Mouse (Mus musculus): Measurements from ENCODE around the gene Csf3r. TPM values are rescaled to one million over a fixed set of nuclear protein-coding genes. Genes with fewer than 3 reads are reported as not detected.
A peak's percentile ranks its signal among the peaks of the same experiment; 100 is the strongest.
"Not testable (repeated sequence)": the region's sequence is repeated elsewhere in the genome, so short reads cannot be mapped to it uniquely, and the experiment has no call there.

Gene Csf3r
- total RNA-seq (2021) = 1 to 10 TPM; 3.8 to 6.2 TPM
- long read RNA-seq, partial matches to known transcripts = 0 of 4 reads
- long read RNA-seq, other reads (novel, unspliced or antisense) = 3 of 4 reads

DNA sequence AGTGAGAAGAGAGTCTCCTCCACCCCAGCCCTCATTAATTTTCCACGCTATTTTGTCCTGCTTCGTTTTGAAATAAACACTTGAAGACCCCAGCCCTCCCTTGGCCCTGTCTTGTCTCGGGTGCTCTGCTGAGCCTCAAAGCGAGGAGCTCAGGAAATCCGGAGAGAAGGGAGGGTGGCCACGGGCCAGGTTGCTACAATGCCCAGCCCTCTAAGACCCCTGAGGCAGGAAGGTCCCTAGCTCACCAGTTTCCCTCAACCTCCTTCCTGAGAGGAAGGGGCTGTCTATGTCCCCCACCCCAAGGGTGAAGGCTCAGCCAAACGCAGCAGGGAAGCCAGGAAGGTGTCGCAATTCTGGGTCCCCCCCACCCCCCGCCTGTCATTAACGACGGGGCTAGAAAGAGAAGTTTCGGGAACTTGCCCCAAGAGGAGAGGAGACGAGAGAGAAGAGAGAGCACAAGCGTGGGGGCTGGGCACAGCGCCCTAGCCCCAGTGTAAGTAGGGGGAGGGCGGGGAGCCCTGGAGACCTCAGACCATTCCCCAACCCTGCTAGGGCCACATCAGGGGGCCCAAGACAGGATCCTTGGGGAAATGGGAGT lies at the start of gene Csf3r:
Gene Csf3r, plus strand, starts transcription at position 248 of the 598 bp plus-strand sequence.
- no peak for DNase-seq (ENCODE audit: low spot score in 2 of 2)

GRCm38 (mm10) chr4:125977768-125978167 lies 46.6 kb upstream of the Csf3r start:
- DNase-seq (ENCODE audit: low spot score in 2 of 2) = no peak

DNA sequence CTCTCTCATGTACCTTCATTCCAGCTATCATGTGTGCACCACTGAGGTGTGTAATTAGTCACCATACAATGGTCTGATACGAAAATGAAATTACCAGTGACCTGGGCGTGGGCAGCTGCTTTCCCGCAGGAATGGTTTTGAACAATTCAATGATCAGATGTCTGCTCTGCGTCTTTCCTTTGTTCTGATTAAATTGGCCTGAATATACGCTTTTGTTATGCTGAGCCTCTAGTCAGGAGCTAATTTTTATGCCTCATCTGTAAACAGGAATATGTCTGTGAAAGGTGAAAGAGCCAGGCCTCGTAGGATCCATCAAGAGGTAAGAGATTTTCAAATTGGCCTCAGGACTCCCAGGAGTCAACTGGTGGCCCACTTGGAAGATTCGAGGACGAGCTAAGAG lies 41.1 kb upstream of the Csf3r start:
- DNase-seq (ENCODE audit: low spot score in 2 of 2) = no peak

DNA sequence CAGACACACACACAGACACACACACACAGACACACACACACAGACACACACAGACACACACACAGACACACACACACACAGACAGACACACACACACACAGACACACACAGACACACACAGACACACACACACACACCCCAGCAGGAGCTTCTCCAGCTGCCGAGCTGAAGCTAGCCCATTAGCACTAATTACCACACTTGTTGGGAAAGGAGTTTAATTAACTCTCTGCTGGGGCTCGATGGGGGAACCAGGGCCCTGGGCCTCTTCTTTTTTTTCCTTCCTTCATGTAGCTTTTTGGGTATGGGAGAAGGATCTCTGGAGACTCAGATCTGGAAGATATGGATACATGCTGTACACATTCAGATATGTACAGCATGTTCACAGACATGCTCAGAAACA lies 38.6 kb upstream of the Csf3r start:
- DNase-seq (ENCODE audit: low spot score in 2 of 2) = not testable (repeated sequence)

DNA sequence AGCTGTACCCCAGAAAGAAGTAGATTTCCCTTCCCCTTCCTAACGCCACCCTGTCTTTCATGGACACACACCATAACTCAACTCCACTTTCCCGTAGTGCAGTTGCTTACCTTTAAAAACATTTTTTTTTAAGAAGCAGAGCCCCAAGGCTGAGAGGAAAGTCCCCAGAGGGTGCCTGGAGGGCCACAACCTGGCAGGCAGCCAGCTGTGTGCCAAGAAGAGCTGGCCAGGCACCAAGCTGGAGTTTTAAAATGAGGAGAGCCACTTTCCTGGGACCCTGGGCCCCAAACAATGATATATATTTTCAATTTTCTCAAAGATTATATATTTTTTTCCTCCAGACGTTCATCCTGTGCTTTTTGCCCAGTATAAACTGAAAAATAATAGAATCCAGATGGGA lies 37.3 kb upstream of the Csf3r start:
- DNase-seq (ENCODE audit: low spot score in 2 of 2) = no peak

DNA sequence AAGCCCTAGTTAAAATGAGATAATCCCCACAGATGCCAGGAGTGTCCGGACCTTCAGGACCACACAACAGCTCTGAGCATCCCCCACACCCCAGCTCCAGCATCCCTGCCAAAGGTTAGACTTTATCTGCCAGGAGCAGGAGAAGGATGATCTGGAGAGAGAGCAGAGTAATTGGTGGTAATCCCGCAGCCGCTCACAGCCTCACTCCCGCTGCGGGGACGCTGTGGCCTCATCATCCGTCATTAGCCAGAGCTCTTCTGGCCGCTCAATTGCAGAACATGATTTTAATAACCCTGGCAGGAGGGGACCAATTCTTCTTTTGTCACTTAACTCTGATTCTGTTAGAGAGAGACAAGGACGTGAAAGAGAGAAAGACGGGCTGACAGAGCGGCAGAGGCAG lies 35.3 kb upstream of the Csf3r start:
- no peak for DNase-seq (ENCODE audit: low spot score in 2 of 2)

DNA sequence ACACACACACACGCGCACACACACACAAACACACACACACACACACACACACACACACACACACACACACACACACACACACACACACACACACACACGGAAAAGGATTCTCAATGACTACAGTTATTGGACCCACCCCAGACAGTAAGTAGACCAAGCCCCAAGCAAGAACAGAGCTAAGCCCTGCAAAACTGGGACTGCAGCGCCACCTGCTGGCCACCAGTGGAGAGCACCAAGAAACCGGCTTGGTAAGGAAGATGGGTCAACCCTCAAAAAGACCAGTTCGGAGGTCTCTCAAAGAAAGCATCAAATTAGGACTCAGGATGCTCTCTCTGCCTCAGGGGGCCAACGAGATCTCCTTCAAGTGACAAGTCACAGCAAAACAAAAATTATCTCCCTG lies 34.2 kb upstream of the Csf3r start:
- DNase-seq (ENCODE audit: low spot score in 2 of 2) = peak; percentile 30 to 75

DNA sequence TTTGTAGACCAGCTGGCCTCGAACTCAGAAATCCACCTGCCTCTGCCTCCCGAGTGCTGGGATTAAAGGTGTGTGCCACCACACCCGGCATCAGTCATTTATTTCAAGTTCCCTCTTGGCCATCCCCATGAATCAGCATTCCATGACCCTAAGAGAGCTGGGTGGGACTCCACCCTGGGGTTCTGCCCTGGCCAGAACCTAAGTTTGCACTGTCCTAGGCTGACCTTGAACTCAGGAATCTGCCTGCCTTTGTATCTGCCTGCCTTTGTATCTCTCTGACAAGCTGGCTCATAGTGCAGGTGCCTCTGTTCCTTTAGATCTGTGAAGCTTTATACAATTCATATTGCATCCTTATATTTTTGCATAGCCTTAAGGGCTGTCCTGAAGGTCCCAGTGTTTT lies 32.1 kb upstream of the Csf3r start:
- no peak for DNase-seq (ENCODE audit: low spot score in 2 of 2)

- DNase-seq (ENCODE audit: low spot score in 2 of 2) = no peak
These were observed 31.4 kb upstream of the Csf3r start for GRCm38 (mm10) chr4:125992906-125993305.

DNA sequence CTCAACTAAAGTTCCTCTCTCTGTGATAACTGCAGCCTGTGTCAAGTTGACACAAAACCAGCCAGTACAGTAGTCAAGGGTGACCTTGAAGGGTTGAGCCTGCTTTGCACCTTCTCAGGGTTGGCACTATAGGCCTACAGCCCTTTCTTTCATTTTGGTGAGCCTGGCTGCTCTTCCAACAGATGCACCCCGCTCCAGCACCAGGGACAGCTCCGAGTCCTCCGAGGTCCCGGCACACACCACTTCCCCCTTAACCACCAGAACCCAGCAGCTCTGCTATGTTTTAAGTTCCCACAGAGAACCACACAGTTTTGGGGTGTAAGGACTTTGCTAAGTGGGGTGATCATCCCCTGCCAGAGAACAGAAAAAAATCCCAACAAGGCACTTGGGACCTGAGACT lies 27.8 kb upstream of the Csf3r start:
- no peak for DNase-seq (ENCODE audit: low spot score in 2 of 2)

GRCm38 (mm10) chr4:125997826-125998225 lies 26.5 kb upstream of the Csf3r start:
- DNase-seq (ENCODE audit: low spot score in 2 of 2) = no peak

DNA sequence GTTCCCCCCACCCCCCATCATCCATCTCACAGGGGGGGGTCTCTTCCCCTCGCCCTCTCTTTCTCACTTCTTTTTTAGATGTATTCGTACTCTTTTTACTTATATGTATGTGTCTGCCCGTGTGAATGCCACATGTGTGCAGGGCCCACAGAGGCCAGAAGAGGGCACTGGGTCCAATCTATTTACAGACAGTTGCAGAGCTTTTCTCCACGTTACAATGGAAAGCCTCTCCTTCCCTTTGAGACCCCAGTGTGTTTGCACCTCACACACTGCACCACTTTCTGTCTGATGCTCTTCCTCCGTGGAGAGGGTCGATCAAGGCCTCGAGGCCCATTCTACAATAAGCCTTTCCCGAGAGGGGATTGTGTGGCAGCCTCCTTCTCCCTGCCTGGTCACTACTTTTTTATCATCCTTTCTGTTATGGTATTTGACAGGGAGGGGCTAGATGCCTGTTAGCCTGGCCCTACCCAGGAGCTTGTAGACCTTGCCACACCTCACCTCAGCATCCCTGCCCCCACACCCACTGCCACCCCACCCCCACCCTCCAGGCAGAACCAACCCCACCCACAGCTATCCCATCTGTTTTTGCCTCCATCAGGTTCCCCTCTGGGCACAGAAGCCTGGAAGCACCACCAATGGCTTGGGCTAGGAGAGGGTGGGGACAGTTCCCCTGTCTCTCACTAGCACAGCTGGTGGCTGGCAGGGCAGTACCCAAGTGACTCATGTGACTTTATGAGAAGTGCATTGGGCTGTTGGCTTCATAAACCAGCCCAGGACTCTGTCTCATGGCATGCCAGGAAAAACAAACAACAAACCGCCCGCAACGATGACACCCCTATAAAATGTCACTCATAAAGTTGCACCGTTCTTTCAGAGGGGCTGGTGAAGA lies 22.8 kb upstream of the Csf3r start:
- DNase-seq (ENCODE audit: low spot score in 2 of 2) = no peak

GRCm38 (mm10) chr4:126017676-126018332 lies 6.5 kb upstream of the Csf3r start:
- no peak for DNase-seq (ENCODE audit: low spot score in 2 of 2)

GRCm38 (mm10) chr4:126018966-126019538 lies 5.3 kb upstream of the Csf3r start:
- DNase-seq (ENCODE audit: low spot score in 2 of 2) = no peak

DNA sequence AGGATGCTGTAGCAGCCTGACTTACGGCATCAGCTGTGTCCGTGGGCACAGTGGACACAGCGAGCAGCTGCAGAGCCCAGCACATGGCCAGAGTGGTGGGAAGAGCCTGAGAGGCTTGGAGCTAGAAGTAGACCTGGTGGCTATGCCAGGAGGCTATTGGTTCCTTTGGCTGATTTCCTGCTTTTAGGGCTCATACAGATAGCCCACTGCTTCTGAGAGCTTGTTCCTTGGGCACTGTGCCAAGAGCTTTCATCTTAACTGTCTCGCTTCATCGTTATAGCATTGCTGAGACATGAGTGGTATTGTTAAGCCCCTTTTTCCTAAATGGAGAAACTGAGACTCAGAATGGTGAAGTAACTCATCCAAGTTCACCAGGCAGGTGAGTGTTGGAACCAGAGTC lies 1.5 kb downstream of the Csf3r start:
- no peak for DNase-seq (ENCODE audit: low spot score in 2 of 2)

DNA sequence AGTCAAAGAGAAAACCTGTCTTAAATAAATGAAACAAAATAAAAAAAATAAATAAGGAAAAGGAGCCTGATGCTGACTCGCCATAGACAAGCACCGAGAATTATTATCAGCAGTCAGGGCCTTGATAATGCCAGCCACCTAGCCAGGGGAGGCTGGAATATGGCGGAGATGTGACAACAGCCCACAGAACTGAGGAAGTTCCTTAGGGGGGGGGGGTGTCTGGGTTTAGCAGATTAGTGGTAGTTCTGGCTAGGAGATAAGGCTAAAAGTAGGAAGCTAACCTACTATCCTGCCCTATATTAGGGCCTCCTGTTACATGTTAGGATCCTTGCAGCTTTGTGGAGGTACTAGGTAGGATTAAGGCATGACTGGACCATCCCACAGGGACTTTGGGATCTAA lies 3.6 kb downstream of the Csf3r start:
- DNase-seq (ENCODE audit: low spot score in 2 of 2) = no peak

DNA sequence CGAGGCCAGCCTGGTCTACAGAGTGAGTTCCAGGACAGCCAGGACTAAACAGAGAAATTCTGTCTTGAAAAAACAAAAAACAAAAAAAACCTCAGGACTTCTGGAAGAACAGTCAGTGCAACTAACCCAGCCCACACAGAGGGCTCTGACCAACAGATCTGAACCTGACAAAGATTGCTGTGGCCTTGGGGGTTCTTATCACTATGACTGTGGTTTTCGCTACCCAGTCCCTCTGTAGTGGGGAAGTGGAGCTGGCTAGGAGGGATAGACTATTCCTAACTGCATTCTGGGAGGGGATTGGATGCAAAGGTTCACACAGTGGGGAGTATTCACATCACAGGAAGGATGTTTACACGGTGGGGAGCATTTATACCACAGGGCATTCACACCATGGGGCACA lies 4.7 kb downstream of the Csf3r start:
- no peak for DNase-seq (ENCODE audit: low spot score in 2 of 2)

GRCm38 (mm10) chr4:126030705-126031104 lies 6.4 kb downstream of the Csf3r start:
- no peak for DNase-seq (ENCODE audit: low spot score in 2 of 2)

GRCm38 (mm10) chr4:126035413-126035812 lies 11.1 kb downstream of the Csf3r start:
- no peak for DNase-seq (ENCODE audit: low spot score in 2 of 2)

DNA sequence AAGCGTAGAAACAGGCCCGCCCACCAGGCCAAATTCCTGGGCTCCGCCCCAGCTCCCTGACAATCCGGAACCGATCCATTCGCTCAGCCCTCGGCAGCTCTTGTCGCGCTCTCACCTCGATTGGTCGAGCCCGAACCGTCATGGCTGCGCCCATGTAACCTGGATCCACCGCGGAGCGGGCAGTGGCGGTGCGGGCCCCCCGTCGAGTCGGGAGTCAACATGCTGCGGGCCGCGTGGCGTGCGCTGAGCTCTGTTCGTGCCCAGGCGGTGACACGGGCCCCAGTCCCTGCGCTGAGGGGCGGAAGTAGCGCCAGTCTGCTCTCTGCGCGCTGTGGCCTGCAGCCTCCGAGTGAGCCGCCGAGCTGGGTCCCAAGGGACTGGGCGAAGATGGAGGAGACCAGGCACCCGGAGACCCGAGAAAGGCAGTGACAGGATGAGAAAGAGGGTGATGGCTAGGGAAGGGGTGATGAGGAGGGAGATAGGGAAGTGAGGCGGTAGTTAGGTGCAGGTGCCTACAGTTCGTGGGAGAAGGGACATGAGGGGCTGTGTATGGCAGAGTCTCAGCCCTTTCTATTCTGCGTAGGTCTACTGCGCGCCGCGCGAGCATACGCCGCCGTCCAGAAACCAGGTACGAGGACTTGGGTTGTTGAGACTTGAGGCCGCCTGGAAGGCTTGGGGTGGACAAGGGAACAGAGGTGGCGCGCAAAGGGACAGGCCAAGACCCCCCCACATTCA lies 22.7 kb downstream of the Csf3r start, which contains the start of gene Mrps15:
Gene Mrps15, plus strand, starts transcription at position 75 of the 735 bp plus-strand sequence.
- DNase-seq (ENCODE audit: low spot score in 2 of 2) = peak; percentile 82 to 89

DNA sequence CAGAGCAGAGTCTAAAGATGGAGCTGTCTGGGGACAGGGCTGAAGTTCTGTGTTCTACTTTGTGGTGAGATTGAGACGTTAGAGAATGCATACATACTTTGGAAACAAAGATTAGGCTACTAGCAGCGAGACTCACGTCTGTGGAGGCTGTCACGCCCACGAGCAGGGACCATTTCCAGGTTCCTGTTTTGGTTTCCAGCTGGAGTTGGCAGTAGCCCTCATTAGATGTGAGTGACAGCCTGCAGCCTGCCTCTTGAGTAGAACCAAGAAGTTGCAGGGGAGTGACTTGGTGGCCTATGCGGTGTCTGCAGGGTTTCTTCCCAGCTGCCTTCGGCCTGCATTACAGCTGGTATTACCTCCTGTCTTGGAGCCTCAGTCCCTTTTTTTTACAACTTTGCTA lies 27.3 kb downstream of the Csf3r start:
- peak; percentile 79 to 90 for DNase-seq (ENCODE audit: low spot score in 2 of 2)
